Mouse (Mus musculus): ENCODE results near the gene Trpm2. TPM values are rescaled to one million over a fixed set of nuclear protein-coding genes. Genes with fewer than 3 reads are reported as not detected.
A peak's percentile ranks its signal among the peaks of the same experiment; 100 is the strongest.

Gene Trpm2
- polyA plus RNA-seq, 1 experiment: 30.8 TPM

DNA sequence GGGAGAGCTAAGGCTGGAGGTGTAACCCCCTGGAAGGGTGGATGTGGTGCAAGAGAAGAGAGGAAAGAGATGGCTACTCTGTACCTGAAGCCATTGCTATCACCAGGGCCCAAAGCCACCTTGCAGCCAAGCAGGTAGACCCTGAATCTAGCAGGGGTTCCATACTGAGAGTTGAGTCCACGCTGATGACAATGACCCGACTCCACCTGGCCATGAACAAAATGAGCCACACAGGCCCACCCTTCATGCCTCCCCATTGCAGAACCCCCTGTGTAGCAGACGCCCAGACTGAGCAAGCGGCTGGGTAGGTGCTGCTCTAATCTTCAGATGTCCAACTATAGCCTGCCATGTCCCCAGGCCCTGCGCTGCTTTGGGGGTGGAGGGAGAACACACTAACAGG is 15.4 kb upstream of the Trpm2 start:
- Histone ChIP-seq H3K4me3 (ENCODE audit: insufficient read depth, low read length) (no peak overlapping the region), H3K27ac (ENCODE audit: insufficient read depth, low read length) (no peak overlapping the region), H3K4me1 (ENCODE audit: control insufficient read depth, insufficient read depth, low read length) (no peaks in the 10 kb centered on the region)
- TF ChIP-seq POLR2A (IDR thresholded peaks at IDR 0.05; ENCODE audit: extremely low read depth, insufficient read depth, low read length) (0 out of 2 replicates have a peak, but pooled peaks have one; percentile 8), CTCF (IDR thresholded peaks at IDR 0.05; ENCODE audit: extremely low read depth, insufficient read depth, low read length) (no peak)

DNA sequence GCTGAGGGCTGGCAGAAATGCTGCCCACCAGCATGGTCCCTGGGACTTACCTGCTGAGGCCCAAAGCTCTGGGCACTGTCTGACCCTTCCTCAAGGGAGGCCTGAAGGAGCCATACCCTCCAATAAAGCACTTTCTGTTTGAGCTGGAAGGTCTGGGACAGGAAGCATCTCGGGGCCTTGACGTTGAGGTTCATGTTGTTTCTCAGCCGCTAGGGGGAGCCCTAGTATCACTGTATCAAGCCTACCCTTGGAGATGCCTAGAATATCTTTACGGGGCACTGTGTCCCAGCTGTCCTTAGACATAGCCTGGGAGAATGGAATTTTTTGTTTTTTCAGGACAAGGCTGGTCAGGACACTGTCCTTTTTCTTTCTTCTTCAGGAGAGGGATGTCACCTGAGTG is 14.3 kb upstream of the Trpm2 start:
- TF ChIP-seq CTCF (IDR thresholded peaks at IDR 0.05; ENCODE audit: extremely low read depth, insufficient read depth, low read length) (peak; percentile 89), POLR2A (IDR thresholded peaks at IDR 0.05; ENCODE audit: extremely low read depth, insufficient read depth, low read length) (no peak)
- Histone ChIP-seq H3K27ac (ENCODE audit: insufficient read depth, low read length) (no peak overlapping the region), H3K4me1 (ENCODE audit: control insufficient read depth, insufficient read depth, low read length) (no peaks in the 10 kb centered on the region), H3K4me3 (ENCODE audit: insufficient read depth, low read length) (no peak overlapping the region)

DNA sequence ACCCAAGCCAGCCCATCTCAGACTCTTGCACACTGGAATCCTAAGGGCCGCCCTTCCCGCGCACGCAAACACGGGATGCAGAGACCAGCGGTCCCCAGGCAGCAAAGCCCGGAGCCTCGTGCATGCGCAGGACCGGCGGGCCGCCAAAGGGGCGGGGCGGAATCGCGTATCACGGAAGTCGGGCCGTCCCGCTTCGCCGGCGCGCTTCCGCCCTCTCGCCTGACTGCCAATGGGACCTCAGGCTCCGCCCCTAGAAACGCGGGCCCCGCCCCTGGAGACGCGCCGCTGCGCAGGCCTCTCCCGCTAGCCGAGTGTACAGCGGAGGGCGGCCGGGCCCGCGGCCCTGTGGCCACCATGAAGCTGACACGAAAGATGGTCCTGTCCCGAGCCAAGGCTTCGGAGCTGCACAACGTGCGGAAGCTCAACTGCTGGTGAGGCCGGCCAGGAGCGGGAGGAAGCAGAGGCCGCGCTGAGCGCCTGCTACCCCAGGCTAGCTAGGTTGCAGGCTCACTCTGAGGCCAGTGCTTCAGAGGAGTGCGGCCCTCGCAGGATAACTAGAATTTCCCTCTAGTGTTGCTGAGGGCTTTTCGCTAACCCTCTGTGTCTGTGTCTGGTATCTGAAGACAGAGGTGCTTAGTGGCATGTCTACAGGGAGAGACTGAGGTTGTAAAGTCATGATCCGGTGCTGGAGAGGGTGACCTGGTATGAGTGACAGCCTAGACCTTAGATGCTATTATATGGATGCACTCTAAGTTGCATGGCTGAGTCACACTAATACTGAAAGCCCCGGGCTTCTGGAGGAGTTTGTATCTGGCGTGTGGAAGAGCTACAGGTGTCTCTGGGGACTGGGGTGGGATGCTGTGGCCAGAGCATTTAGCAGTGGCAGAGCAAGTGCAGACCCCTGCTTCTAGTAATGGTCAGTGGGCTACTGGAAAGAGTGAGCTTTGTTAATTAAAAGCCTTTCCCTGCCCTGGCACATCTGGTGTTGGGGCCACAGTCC is 8.3 kb upstream of the Trpm2 start, which contains the start of gene 1810043G02Rik:
Gene 1810043G02Rik, plus strand, starts transcription at position 174 of the 1,000 bp plus-strand sequence.
- TF ChIP-seq POLR2A (IDR thresholded peaks at IDR 0.05; ENCODE audit: extremely low read depth, insufficient read depth, low read length) (peak; percentile 73), CTCF (IDR thresholded peaks at IDR 0.05; ENCODE audit: extremely low read depth, insufficient read depth, low read length) (no peak)
- no peaks in the 10 kb centered on the region; the same call in 1 of the 2 replicates for H3K4me1 ChIP-seq (ENCODE audit: control insufficient read depth, insufficient read depth, low read length)
- peak within 1 kb of the TSS; percentile 80 for H3K4me3 ChIP-seq (ENCODE audit: insufficient read depth, low read length)
- peak within 1 kb of the TSS; percentile 9 for H3K27ac ChIP-seq (ENCODE audit: insufficient read depth, low read length)

DNA sequence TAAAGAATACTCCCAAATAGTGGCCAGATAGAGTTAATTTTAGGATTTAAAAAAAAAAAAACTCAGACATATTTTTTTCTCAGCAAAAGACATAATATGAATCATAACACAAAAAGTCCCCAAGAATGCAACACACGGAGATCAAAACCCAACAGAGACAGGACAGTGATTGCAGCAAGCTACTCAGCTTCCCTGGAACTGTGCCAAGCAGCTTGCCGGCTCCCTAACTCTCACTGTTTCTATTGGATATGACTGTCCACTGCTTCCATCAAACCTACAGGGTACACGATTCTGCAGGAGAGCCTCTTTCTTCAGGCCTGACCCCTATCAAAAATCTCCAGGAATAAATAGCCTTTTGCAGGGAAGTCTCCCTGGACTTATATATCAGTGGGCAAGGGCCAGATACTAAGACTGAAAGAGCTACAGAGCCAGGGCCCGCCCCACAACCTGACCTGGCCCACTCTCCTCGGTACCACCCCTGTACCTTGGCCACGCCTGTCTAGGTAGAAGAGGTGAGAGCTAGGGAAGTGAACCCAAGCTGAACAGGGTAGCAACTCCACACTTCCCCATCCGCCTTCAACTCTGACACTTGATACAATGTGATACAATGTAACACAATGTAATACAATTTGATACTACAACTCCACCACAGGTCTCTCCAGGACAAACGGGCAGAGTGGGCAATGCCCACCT is 6.2 kb upstream of the Trpm2 start:
- H3K4me1 ChIP-seq (ENCODE audit: control insufficient read depth, insufficient read depth, low read length): no peaks in the 10 kb centered on the region; the same call in 1 of the 2 replicates
- TF ChIP-seq CTCF (IDR thresholded peaks at IDR 0.05; ENCODE audit: extremely low read depth, insufficient read depth, low read length): no peak
- TF ChIP-seq POLR2A (IDR thresholded peaks at IDR 0.05; ENCODE audit: extremely low read depth, insufficient read depth, low read length): no peak
- no peak overlapping the region for H3K4me3 ChIP-seq (ENCODE audit: insufficient read depth, low read length)
- H3K27ac ChIP-seq (ENCODE audit: insufficient read depth, low read length): no peak overlapping the region

DNA sequence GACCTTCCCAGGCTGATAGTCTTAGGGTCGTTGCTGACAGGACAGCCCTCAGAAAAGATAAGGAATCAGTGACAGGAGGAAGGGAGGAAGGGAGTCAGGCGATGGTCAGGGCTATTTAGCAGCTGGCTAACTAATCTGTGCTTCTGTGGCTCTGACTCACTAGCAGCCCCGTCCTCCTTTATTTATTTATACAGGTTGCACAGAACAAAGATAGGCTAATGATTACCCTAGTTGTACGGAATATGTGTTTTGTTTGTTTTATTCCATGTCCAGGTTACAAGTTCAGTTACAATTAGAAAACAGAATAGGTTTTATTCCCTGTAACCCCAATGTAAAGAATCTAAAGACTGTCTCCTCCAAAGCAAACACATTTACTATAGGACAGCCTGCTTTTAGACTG is 5.3 kb upstream of the Trpm2 start:
- H3K27ac ChIP-seq (ENCODE audit: insufficient read depth, low read length): no peak overlapping the region
- no peak overlapping the region for H3K4me3 ChIP-seq (ENCODE audit: insufficient read depth, low read length)
- no peak for TF ChIP-seq CTCF (IDR thresholded peaks at IDR 0.05; ENCODE audit: extremely low read depth, insufficient read depth, low read length)
- TF ChIP-seq POLR2A (IDR thresholded peaks at IDR 0.05; ENCODE audit: extremely low read depth, insufficient read depth, low read length): no peak
- no peaks in the 10 kb centered on the region; the same call in 1 of the 2 replicates for H3K4me1 ChIP-seq (ENCODE audit: control insufficient read depth, insufficient read depth, low read length)

DNA sequence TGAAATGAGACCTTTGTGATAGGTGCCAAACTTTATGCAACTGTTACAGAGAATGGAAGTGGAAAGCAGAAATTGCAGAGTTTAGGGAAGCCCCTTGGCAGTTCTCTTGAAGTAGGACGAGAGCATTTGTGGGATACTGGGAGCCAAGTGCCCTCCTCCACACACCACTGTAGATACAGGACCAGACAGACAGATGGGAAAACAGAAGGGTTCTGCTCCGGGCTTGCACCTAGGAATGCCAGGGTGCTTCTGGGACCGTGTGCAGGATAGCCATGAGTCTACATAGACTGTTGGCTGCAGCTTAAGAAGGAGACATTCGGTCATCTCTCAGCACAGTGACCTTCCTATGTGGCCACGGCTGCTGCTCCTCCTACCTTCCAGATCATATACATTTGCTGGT is 4.4 kb upstream of the Trpm2 start:
- no peaks in the 10 kb centered on the region; the same call in 1 of the 2 replicates for H3K4me1 ChIP-seq (ENCODE audit: control insufficient read depth, insufficient read depth, low read length)
- H3K4me3 ChIP-seq (ENCODE audit: insufficient read depth, low read length): no peak overlapping the region
- TF ChIP-seq CTCF (IDR thresholded peaks at IDR 0.05; ENCODE audit: extremely low read depth, insufficient read depth, low read length) (no peak), POLR2A (IDR thresholded peaks at IDR 0.05; ENCODE audit: extremely low read depth, insufficient read depth, low read length) (no peak)
- H3K27ac ChIP-seq (ENCODE audit: insufficient read depth, low read length): no peak overlapping the region

DNA sequence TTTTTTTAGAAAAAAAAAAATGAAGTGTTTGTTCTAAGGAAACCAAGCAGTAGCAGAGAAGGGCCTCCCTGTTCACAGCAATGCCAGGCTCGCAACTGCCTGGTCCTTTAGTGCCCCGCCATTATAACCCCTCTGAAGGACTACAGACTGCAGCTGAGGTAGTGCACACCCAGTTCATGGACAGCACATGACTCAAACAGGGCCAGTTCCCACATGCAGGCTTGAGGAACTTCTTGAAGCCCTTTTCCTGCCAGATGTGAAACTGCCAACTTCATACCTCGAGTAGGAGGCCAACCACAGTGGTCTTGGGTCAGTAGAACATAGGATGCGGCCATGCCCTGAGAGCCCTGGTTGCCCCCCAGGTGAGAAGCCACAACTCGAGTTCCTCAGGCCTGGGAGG is 4.0 kb upstream of the Trpm2 start:
- no peak overlapping the region for H3K4me3 ChIP-seq (ENCODE audit: insufficient read depth, low read length)
- TF ChIP-seq POLR2A (IDR thresholded peaks at IDR 0.05; ENCODE audit: extremely low read depth, insufficient read depth, low read length) (no peak), CTCF (IDR thresholded peaks at IDR 0.05; ENCODE audit: extremely low read depth, insufficient read depth, low read length) (no peak)
- H3K27ac ChIP-seq (ENCODE audit: insufficient read depth, low read length): no peak overlapping the region
- no peaks in the 10 kb centered on the region; the same call in 1 of the 2 replicates for H3K4me1 ChIP-seq (ENCODE audit: control insufficient read depth, insufficient read depth, low read length)

DNA sequence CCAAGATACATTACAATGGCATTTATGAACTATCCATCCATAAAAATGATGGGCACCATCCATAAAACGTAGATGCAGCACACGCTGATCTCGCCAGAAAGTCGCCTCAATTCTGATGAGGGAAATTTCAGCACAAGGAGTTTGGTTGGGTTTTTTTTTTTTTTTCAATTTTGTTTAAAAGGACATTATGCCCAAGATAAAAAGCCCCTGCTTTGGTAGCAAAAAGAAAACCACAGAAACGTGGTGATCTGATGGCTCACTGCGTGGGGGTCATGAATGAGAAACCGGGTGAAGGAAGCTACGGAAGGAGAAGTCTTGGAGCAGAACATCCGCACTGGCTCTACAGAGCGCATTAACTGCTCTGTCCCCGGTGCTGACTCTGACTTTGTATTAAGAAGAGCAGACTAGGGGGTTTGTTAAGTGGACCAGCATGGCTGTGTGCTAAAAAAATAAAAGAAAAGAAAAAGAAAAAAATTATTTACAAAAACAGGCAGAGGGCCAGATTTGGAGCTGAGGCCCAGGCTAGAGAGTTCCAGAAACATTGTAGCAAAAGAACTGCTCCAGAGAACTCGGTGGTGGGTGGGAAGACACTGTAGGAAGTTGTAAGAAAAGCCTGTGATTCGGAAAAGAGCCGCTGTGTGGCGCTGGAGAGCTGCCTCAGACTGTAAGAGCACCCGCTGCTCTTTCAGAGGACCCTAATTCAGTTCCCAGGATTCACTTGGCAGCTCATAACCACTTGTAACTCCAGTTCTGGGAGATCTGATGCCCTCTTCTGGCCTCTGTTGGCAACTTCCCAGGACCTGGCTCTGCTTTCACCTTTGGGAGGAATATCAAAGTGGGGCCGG is 1.6 kb upstream of the Trpm2 start:
- Histone ChIP-seq H3K27ac (ENCODE audit: insufficient read depth, low read length) (no peak overlapping the region), H3K4me1 (ENCODE audit: control insufficient read depth, insufficient read depth, low read length) (no peaks in the 10 kb centered on the region; the same call in 1 of the 2 replicates), H3K4me3 (ENCODE audit: insufficient read depth, low read length) (no peak overlapping the region)
- TF ChIP-seq POLR2A (IDR thresholded peaks at IDR 0.05; ENCODE audit: extremely low read depth, insufficient read depth, low read length) (no peak), CTCF (IDR thresholded peaks at IDR 0.05; ENCODE audit: extremely low read depth, insufficient read depth, low read length) (peak; percentile 30; the same call in 1 of the 2 replicates)

DNA sequence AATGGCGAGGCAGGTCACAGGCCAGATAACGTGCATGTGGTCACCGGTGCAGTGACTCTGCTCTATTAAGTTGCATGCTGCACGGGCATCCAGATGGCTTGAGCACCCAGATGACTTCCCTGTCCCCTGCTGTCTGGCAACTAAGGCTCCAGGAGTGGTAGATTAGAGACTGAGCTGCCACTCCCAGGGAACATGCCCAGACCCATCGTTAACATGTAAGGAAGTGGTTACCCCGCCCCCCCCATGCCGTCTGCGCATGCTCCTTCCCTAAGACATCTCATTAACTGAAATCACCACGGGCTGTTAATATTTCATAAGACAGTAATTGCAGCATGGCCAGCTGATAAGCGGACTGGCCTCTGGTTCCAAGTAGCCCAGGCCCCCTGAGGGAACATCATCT is 828 bp upstream of the Trpm2 start:
- Histone ChIP-seq H3K4me1 (ENCODE audit: control insufficient read depth, insufficient read depth, low read length) (no peaks in the 10 kb centered on the region; the same call in 1 of the 2 replicates), H3K4me3 (ENCODE audit: insufficient read depth, low read length) (no peak overlapping the region), H3K27ac (ENCODE audit: insufficient read depth, low read length) (no peak overlapping the region)
- TF ChIP-seq POLR2A (IDR thresholded peaks at IDR 0.05; ENCODE audit: extremely low read depth, insufficient read depth, low read length): no peak
- no peak for TF ChIP-seq CTCF (IDR thresholded peaks at IDR 0.05; ENCODE audit: extremely low read depth, insufficient read depth, low read length)
